Mouse (Mus musculus) naive thymus-derived CD4-positive, alpha-beta T cell, adult 2 months (primary cell): ENCODE measurements around the gene Gm10097.

Experiments
- DNase-seq: peaks from one replicate; pipeline ENCODE4 v3.0.0-alpha.2; 2011; ENCODE audit warnings: low read depth

Gm10097 gene

DNA sequence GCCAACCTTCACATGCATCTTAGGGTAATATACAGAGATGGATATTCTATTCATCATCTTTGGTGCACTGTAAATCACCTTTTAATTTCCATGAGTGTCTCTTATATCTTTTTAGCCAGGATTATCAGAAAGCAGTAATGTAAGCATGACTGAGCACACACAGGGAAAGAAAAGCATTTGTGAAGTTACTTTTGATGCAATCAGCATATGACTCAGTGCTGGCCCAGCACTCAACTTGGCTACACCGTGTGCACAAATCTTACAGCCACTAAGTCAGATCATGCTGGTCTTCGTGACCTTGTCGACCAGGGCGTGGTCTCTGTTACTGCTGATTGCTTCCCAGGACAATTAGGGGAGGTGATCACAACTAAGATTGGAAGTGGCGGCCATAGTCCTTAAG lies 16.8 kb downstream of the Gm10097 start:
- no peak for DNase-seq

DNA sequence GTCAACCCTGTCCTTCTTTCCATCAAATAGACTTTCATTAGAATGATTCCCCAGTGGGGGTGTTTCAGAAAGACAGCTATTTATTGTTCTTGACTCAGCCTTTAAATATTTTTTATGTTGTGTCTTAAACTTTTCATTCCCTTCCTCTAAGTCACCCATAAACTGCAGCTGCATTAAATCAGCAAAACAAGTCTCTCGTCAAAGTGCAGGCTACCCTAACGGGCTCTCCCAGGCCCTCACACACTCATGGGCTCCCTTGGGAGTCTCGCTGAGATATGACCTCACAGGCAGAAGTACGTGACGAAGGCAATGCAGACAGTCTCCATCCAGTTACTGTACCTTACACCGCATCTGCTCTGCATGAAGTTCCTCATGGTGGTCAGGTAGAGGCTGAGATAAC lies 17.3 kb downstream of the Gm10097 start:
- no peak for DNase-seq

DNA sequence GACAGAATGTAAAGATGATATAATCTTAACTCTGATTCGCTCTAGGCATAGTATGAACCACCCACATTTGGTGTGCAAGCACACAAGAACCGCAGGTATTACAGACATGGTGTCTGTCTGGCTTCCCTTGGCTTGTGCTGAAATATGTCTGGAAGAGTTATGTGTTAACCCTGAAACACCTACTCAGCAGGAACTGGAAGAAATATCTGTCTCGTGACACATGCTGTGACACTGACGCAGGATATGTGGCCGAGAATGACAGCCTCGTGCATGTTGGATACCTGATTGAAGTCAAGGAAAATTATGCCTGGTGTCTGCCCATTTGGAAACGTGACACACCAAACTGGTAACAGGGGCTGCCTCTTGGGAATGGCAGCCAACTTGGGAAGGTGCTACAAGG lies 18.3 kb downstream of the Gm10097 start:
- no peak for DNase-seq

- DNase-seq: no peak
Observed at GRCm38 (mm10) chr10:5089133-5089532, 20.1 kb downstream of the Gm10097 start.

- DNase-seq: no peak
Observed at GRCm38 (mm10) chr10:5096996-5097753, 28.2 kb downstream of the Gm10097 start.

DNA sequence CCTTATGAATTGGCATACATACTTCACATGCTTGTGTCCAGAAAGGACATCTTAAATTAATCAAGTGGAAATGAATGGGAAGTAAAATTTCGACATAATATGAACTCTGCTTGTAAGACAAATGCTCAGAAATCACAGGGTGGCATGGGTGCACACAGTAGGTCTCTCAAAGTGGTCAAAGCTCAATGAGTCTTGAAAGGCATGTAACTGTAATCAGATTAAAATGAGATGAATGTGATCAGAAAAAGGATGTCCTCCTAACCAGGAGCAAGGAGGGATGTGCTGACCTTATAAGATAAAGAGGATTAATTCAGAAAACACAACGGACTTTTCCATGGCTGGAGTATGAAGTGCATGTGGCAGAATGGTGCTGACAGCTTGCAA lies 28.8 kb downstream of the Gm10097 start:
- no peak for DNase-seq

GRCm38 (mm10) chr10:5110773-5111172 lies 41.8 kb downstream of the Gm10097 start:
- no peak for DNase-seq

DNA sequence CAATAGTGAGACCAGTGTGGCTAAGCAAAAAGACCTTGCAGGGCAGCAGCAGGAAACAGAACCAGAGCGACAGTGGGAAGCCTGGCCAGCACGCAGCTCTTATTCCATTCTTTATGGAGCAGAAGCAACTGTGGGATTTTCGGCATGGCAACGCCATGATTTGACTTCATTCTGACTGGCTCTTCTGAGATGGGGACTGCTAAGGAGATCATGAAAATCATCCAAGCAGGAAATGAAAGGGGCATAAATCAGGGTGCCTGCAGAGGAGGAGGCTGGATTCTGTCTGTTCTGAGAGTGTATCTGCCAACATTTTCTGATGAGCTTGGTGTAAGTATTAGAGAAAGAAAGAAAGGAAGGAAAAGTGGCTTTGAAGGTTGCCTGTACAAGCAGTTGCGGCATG lies 47.2 kb downstream of the Gm10097 start:
- DNase-seq: no peak

- DNase-seq: no peak
Observed at GRCm38 (mm10) chr10:5116720-5117119, 47.7 kb downstream of the Gm10097 start.
